Mouse (Mus musculus) bone marrow macrophage, adult 2 months (primary cell): ENCODE measurements around the gene Myo9a. TPM values are rescaled to one million over a fixed set of nuclear protein-coding genes. Genes with fewer than 3 reads are reported as not detected.
"Not testable (repeated sequence)": the region's sequence is repeated elsewhere in the genome, so short reads cannot be mapped to it uniquely, and the experiment has no call there.

Experiments
- H3K27ac ChIP-seq: 2 replicates; pipeline ENCODE4 v1.5.1; 2012; ENCODE audit warnings: low read depth, low read length; ENCODE audit not compliant: insufficient read depth
- H3K4me1 ChIP-seq: 2 replicates; pipeline ENCODE4 v1.6.1; 2012; ENCODE audit warnings: low read length; ENCODE audit not compliant: control insufficient read depth, insufficient read depth
- H3K4me3 ChIP-seq: 2 replicates; pipeline ENCODE4 v1.5.1; 2012; ENCODE audit warnings: mild to moderate bottlenecking, low read length, moderate library complexity; ENCODE audit not compliant: insufficient read depth
- CTCF ChIP-seq: IDR thresholded peaks from 2 replicates; pipeline ENCODE4 v1.5.1; 2012; ENCODE audit warnings: low read depth, mild to moderate bottlenecking, low read length, moderate library complexity
- POLR2A ChIP-seq: IDR thresholded peaks from 2 replicates; pipeline ENCODE4 v1.6.1; 2012; ENCODE audit warnings: mild to moderate bottlenecking, low read depth, low read length, borderline replicate concordance
- polyA plus RNA-seq: library from polyadenylated mRNA; stranded (reverse); fragments of >200 nt; gene quantifications from 2 replicates; pipeline ENCODE4 v1.2.4, GENCODE M21; 2012; ENCODE audit not compliant: missing spikeins, insufficient read depth, insufficient read length

The Myo9a gene
- polyA plus RNA-seq, 1 experiment: 13.1 TPM

DNA sequence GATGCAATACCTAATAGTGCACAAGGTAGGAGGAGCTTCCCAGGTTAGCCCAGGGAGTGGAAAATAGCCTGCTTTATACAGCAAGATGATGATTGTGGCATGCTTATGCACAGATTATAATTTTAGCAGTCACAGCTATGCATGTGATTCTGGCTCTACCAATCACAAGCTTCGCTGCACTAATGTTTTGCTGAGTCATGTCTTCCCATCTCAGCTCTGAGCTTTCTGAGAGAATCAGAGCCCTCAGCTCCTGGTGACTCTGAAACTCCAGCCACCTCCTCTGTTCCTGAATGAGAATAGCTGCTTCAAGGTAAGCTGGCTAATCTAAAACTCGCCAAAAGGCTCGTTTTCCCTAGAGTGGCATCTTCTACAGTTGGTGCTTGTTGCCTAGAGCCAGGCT, 179.6 kb downstream of the Myo9a start:
- Histone ChIP-seq H3K4me3 (no peak overlapping the region), H3K27ac (no peak overlapping the region), H3K4me1 (no peaks in the 10 kb centered on the region)
- TF ChIP-seq CTCF (no peak), POLR2A (no peak)

GRCm38 (mm10) chr9:59935866-59936265, 185.2 kb downstream of the Myo9a start:
- not testable (repeated sequence) for H3K4me1 ChIP-seq, H3K27ac ChIP-seq, H3K4me3 ChIP-seq

DNA sequence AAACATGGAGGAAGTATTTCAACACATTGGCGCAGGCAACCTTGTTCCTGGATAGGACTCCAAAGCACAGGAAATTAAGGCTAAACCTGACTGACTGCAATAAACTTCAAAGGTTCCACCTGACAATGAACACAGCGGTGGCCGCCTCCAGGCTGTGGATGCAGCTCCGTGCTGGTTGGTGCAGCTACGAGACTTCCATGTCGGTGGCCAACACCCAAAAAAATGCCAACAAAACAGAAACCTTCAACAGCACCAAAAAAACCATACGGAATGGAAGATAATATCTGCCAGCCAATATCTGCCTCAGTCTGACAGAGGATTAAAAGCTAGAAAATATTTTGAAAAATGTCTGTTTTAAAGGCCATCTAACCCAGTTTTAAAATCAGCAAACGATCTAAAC, 187.8 kb downstream of the Myo9a start:
- Histone ChIP-seq H3K27ac (no peak overlapping the region), H3K4me3 (no peak overlapping the region), H3K4me1 (no peaks in the 10 kb centered on the region)
- TF ChIP-seq POLR2A (no peak), CTCF (no peak)

GRCm38 (mm10) chr9:59939691-59940090, 189.0 kb downstream of the Myo9a start:
- no peaks in the 10 kb centered on the region for H3K4me1 ChIP-seq

GRCm38 (mm10) chr9:59940913-59941884, 190.5 kb downstream of the Myo9a start:
- Histone ChIP-seq H3K4me1 (no peaks in the 10 kb centered on the region), H3K27ac (no peak overlapping the region), H3K4me3 (no peak overlapping the region)
- no peak for TF ChIP-seq CTCF
- no peak for TF ChIP-seq POLR2A

More at GRCm38 (mm10) chr9:59939691-59940090, 189.0 kb downstream of the Myo9a start:
- TF ChIP-seq CTCF (no peak), POLR2A (no peak)
- Histone ChIP-seq H3K27ac (no peak overlapping the region), H3K4me3 (no peak overlapping the region)

DNA sequence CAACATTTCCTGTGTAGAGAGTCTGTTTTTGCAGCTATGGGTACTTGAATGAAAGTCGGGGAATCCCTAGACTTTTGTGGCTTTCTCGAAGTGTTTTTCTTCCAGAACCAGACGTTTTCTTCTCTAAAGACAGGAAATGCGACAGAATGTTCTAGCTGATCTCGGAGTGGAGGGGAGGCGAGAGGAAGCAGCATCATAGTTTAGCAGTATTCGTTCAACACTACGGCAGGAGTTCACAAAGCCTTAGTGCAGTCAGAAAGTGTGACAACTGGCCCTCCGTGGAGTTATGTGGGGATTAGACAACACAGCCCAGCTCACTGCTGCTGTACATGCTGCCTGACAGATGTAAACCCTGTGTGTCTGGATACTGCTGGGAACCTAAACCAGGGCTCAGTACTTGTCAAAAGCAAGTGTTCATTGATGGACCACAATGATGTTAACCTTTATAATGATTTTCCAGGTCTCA, 191.2 kb downstream of the Myo9a start:
- no peaks in the 10 kb centered on the region for H3K4me1 ChIP-seq
- H3K4me3 ChIP-seq: no peak overlapping the region
- TF ChIP-seq CTCF (no peak), POLR2A (no peak)
- H3K27ac ChIP-seq: no peak overlapping the region

- TF ChIP-seq CTCF: no peak
- no peak for TF ChIP-seq POLR2A
- Histone ChIP-seq H3K27ac (no peak overlapping the region), H3K4me1 (no peaks in the 10 kb centered on the region), H3K4me3 (no peak overlapping the region)
Observed at GRCm38 (mm10) chr9:59942501-59943085, 191.9 kb downstream of the Myo9a start.

DNA sequence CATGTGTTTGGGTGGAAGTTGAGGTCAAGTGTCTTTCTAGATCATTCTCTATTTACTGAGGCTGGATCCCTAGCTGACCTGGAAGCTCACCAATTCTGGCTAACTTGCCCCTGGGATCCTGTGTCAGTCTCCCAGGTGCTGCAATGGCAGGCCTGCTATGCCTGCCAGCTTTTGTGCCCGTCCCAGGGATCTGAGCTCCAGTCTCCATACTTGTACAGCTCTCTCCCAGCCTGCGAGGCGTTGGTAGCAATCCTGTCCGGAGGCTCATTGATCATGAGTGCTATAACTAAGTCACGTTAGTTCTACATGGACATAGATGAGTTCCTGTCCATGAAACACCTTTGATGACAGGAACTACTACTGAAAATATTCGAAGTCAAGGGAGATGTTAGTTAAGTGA, 193.1 kb downstream of the Myo9a start:
- no peak overlapping the region for H3K4me3 ChIP-seq
- TF ChIP-seq POLR2A: no peak
- TF ChIP-seq CTCF: no peak
- H3K27ac ChIP-seq: no peak overlapping the region
- no peaks in the 10 kb centered on the region for H3K4me1 ChIP-seq

GRCm38 (mm10) chr9:59945241-59945640, 194.5 kb downstream of the Myo9a start:
- no peak for TF ChIP-seq POLR2A
- no peak for TF ChIP-seq CTCF
- H3K27ac ChIP-seq: no peak overlapping the region
- no peaks in the 10 kb centered on the region for H3K4me1 ChIP-seq
- H3K4me3 ChIP-seq: no peak overlapping the region

DNA sequence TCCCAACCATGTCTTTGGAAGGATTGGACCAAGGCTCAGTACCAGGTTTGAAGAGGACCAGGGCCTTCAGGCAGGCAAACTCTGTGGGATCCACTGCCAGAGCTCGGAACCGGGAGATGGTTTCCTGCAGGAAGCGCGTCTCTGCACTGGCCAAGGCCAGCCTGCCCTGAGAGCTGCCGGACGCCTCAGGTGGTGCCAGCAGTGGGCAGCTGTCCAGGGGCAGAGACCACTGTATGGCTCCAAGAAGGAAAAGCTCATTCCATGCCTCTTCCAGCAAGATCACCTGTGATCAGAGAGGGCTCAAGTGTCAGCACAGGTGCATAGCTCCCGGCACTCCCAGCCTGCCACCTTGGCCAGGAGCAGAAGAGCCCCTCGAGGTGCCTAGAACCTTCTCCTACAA, 196.6 kb downstream of the Myo9a start:
- TF ChIP-seq POLR2A: no peak
- Histone ChIP-seq H3K4me1 (no peaks in the 10 kb centered on the region), H3K27ac (no peak overlapping the region), H3K4me3 (no peak overlapping the region)
